Mouse (Mus musculus): ENCODE results near the gene Adtrp. TPM values are rescaled to one million over a fixed set of nuclear protein-coding genes. Genes with fewer than 3 reads are reported as not detected.

Gene Adtrp
- polyA plus RNA-seq, 1 experiment from 2014 or later, result 0.22 TPM

- Histone ChIP-seq H3K9me3 (replicated peaks) (no peaks in the 10 kb centered on the region), H3K4me2 (no peak overlapping the region), H3K4me3 (replicated peaks) (no peak overlapping the region), H3K4me1 (peaks cover 25% of the 10 kb centered on the region), H3K27ac (no peak overlapping the region), H3K36me3 (no peaks in the 10 kb centered on the region), H3K9ac (no peak overlapping the region), H3K27me3 (no peaks in the 10 kb centered on the region)
- ATAC-seq (replicated peaks; ENCODE audit: low FRiP score), result no peak
- 25% methylated on average over 8 of the region's 8 CpGs for WGBS
Measured at GRCm38 (mm10) chr13:41803656-41804265, 43.7 kb downstream of the Adtrp start.

- peak overlapping the region; percentile 25; the same call in 1 of the 2 replicates for H3K4me2 ChIP-seq
- 17% methylated on average over 8 of the region's 8 CpGs for WGBS
- ATAC-seq (replicated peaks; ENCODE audit: low FRiP score), result peak; percentile 62; the same call in 1 of the 2 replicates
Measured at GRCm38 (mm10) chr13:41801177-41801636, 46.3 kb downstream of the Adtrp start.

GRCm38 (mm10) chr13:41792849-41793248 lies 54.6 kb downstream of the Adtrp start:
- no peak for ATAC-seq (replicated peaks; ENCODE audit: low FRiP score)
- WGBS, result 84% methylated on average over 6 of the region's 6 CpGs
- Histone ChIP-seq H3K4me2 (no peak overlapping the region), H3K4me3 (replicated peaks) (no peak overlapping the region), H3K27me3 (no peaks in the 10 kb centered on the region), H3K27ac (no peak overlapping the region), H3K4me1 (no peaks in the 10 kb centered on the region), H3K9me3 (replicated peaks) (no peaks in the 10 kb centered on the region), H3K9ac (no peak overlapping the region), H3K36me3 (no peaks in the 10 kb centered on the region)

More at GRCm38 (mm10) chr13:41801177-41801636, 46.3 kb downstream of the Adtrp start:
- H3K4me3 ChIP-seq (replicated peaks), result no peak overlapping the region
- no peaks in the 10 kb centered on the region for H3K27me3 ChIP-seq
- H3K9me3 ChIP-seq (replicated peaks), result no peaks in the 10 kb centered on the region
- H3K36me3 ChIP-seq, result no peaks in the 10 kb centered on the region
- H3K4me1 ChIP-seq, result peaks cover 25% of the 10 kb centered on the region
- H3K9ac ChIP-seq, result 0 out of 2 replicates have a peak overlapping the region, but pooled peaks have one; percentile 14
- H3K27ac ChIP-seq, result no peak overlapping the region

GRCm38 (mm10) chr13:41787863-41788536 lies 59.5 kb downstream of the Adtrp start:
- H3K4me3 ChIP-seq (replicated peaks), result no peak overlapping the region
- H3K36me3 ChIP-seq, result no peaks in the 10 kb centered on the region
- no peaks in the 10 kb centered on the region for H3K9me3 ChIP-seq (replicated peaks)
- ATAC-seq (replicated peaks; ENCODE audit: low FRiP score), result no peak
- H3K9ac ChIP-seq, result no peak overlapping the region
- H3K27ac ChIP-seq, result no peak overlapping the region
- no peaks in the 10 kb centered on the region for H3K4me1 ChIP-seq
- H3K4me2 ChIP-seq, result no peak overlapping the region
- 51% methylated on average over 2 of the region's 2 CpGs for WGBS
- H3K27me3 ChIP-seq, result no peaks in the 10 kb centered on the region

- 85% methylated on average over 3 of the region's 3 CpGs for WGBS
- H3K27ac ChIP-seq, result no peak overlapping the region
- no peak for ATAC-seq (replicated peaks; ENCODE audit: low FRiP score)
Measured at GRCm38 (mm10) chr13:41786640-41787039, 60.8 kb downstream of the Adtrp start.

GRCm38 (mm10) chr13:41784889-41785701 lies 62.4 kb downstream of the Adtrp start:
- H3K9ac ChIP-seq, result no peak overlapping the region
- no peak overlapping the region for H3K27ac ChIP-seq
- H3K4me2 ChIP-seq, result no peak overlapping the region
- no peak for ATAC-seq (replicated peaks; ENCODE audit: low FRiP score)
- 82% methylated on average over 7 of the region's 7 CpGs for WGBS
- no peaks in the 10 kb centered on the region for H3K36me3 ChIP-seq
- no peaks in the 10 kb centered on the region for H3K27me3 ChIP-seq
- H3K4me1 ChIP-seq, result peaks cover under 1% of the 10 kb centered on the region; the same call in 1 of the 2 replicates
- no peak overlapping the region for H3K4me3 ChIP-seq (replicated peaks)
- H3K9me3 ChIP-seq (replicated peaks), result no peaks in the 10 kb centered on the region

More at GRCm38 (mm10) chr13:41786640-41787039, 60.8 kb downstream of the Adtrp start:
- Histone ChIP-seq H3K36me3 (no peaks in the 10 kb centered on the region), H3K4me3 (replicated peaks) (no peak overlapping the region), H3K27me3 (no peaks in the 10 kb centered on the region), H3K9ac (no peak overlapping the region), H3K4me1 (no peaks in the 10 kb centered on the region), H3K4me2 (no peak overlapping the region), H3K9me3 (replicated peaks) (no peaks in the 10 kb centered on the region)

- peaks cover 11% of the 10 kb centered on the region; the same call in 1 of the 2 replicates for H3K27me3 ChIP-seq
- ATAC-seq (replicated peaks; ENCODE audit: low FRiP score), result no peak
- no peak overlapping the region for H3K27ac ChIP-seq
- H3K9ac ChIP-seq, result no peak overlapping the region
- H3K9me3 ChIP-seq (replicated peaks), result no peaks in the 10 kb centered on the region
- H3K4me2 ChIP-seq, result no peak overlapping the region
- no peak overlapping the region for H3K4me3 ChIP-seq (replicated peaks)
- H3K4me1 ChIP-seq, result peaks cover 8% of the 10 kb centered on the region
- no peaks in the 10 kb centered on the region for H3K36me3 ChIP-seq
- 62% methylated on average over 4 of the region's 4 CpGs for WGBS
Measured at GRCm38 (mm10) chr13:41780296-41780695, 67.2 kb downstream of the Adtrp start.

- ATAC-seq (replicated peaks; ENCODE audit: low FRiP score), result peak; percentile 70; the same call in 1 of the 2 replicates
- Histone ChIP-seq H3K9me3 (replicated peaks) (no peaks in the 10 kb centered on the region), H3K4me3 (replicated peaks) (no peak overlapping the region), H3K4me1 (peaks cover 8% of the 10 kb centered on the region), H3K36me3 (no peaks in the 10 kb centered on the region), H3K27ac (no peak overlapping the region), H3K9ac (no peak overlapping the region), H3K4me2 (no peak overlapping the region), H3K27me3 (peaks cover 11% of the 10 kb centered on the region; the same call in 1 of the 2 replicates)
- 45% methylated on average over 9 of the region's 9 CpGs for WGBS
Measured at GRCm38 (mm10) chr13:41779603-41780180, 67.8 kb downstream of the Adtrp start.

- H3K4me3 ChIP-seq (replicated peaks), result no peak overlapping the region
- no peak overlapping the region for H3K9ac ChIP-seq
- H3K4me1 ChIP-seq, result no peaks in the 10 kb centered on the region
- H3K27me3 ChIP-seq, result peaks cover 15% of the 10 kb centered on the region; the same call in 1 of the 2 replicates
- no peak overlapping the region for H3K4me2 ChIP-seq
- H3K36me3 ChIP-seq, result no peaks in the 10 kb centered on the region
- no peak for ATAC-seq (replicated peaks; ENCODE audit: low FRiP score)
- H3K9me3 ChIP-seq (replicated peaks), result no peaks in the 10 kb centered on the region
- WGBS, result 70% methylated on average over 4 of the region's 4 CpGs
- H3K27ac ChIP-seq, result no peak overlapping the region
Measured at GRCm38 (mm10) chr13:41773812-41774376, 73.6 kb downstream of the Adtrp start.

- no peak overlapping the region for H3K4me2 ChIP-seq
- 44% methylated on average over 3 of the region's 3 CpGs for WGBS
- H3K27ac ChIP-seq, result 0 out of 2 replicates have a peak overlapping the region, but pooled peaks have one; percentile 37
- no peak overlapping the region for H3K4me3 ChIP-seq (replicated peaks)
- H3K27me3 ChIP-seq, result 0 out of 2 replicates have a peak, but pooled peaks cover 4% of the 10 kb centered on the region
- no peaks in the 10 kb centered on the region for H3K36me3 ChIP-seq
- no peak overlapping the region for H3K9ac ChIP-seq
- H3K9me3 ChIP-seq (replicated peaks), result no peaks in the 10 kb centered on the region
- no peaks in the 10 kb centered on the region for H3K4me1 ChIP-seq
- no peak for ATAC-seq (replicated peaks; ENCODE audit: low FRiP score)
Measured at GRCm38 (mm10) chr13:41771061-41771460, 76.4 kb downstream of the Adtrp start.

- H3K27ac ChIP-seq, result no peak overlapping the region
- no peaks in the 10 kb centered on the region for H3K36me3 ChIP-seq
- H3K27me3 ChIP-seq, result 0 out of 2 replicates have a peak, but pooled peaks cover 4% of the 10 kb centered on the region
- H3K4me3 ChIP-seq (replicated peaks), result no peak overlapping the region
- H3K9me3 ChIP-seq (replicated peaks), result no peaks in the 10 kb centered on the region
- ATAC-seq (replicated peaks; ENCODE audit: low FRiP score), result no peak
- no peak overlapping the region for H3K9ac ChIP-seq
- H3K4me1 ChIP-seq, result no peaks in the 10 kb centered on the region
- H3K4me2 ChIP-seq, result no peak overlapping the region
- 93% methylated on average over 4 of the region's 4 CpGs for WGBS
Measured at GRCm38 (mm10) chr13:41767941-41768340, 79.5 kb downstream of the Adtrp start.

Measured in kidney, embryonic 15.5 days (tissue).